Mouse (Mus musculus) liver, embryonic 13.5 days (tissue): ENCODE results near the gene Hmgb1. TPM values are rescaled to one million over a fixed set of nuclear protein-coding genes. Genes with fewer than 3 reads are reported as not detected.

Source experiments
- ATAC-seq: fragments of 200-750 bp; cut with Nextera tagmentation; 2 replicates; pipeline ENCODE4 v1.8.0; 2017; ENCODE audit warnings: low read depth, mild to moderate bottlenecking, moderate number of reproducible peaks, moderate library complexity
- DNase-seq: peaks from one replicate; pipeline ENCODE4 v3.0.0; 2022
- H3K27ac ChIP-seq: fragments of 300-500 bp; sonication (generic); 2 replicates; pipeline ENCODE4 v1.5.1; 2015; ENCODE audit warnings: moderate library complexity, mild to moderate bottlenecking, inconsistent platforms
- H3K27me3 ChIP-seq: fragments of 300-500 bp; sonication (generic); 2 replicates; pipeline ENCODE4 v1.6.1; 2015; ENCODE audit warnings: mild to moderate bottlenecking, inconsistent platforms
- H3K36me3 ChIP-seq: fragments of 300-500 bp; sonication (generic); 2 replicates; pipeline ENCODE4 v1.6.1; 2015; ENCODE audit warnings: mild to moderate bottlenecking, inconsistent platforms
- H3K4me1 ChIP-seq: fragments of 300-500 bp; sonication (generic); replicated peaks from 2 replicates; pipeline ENCODE4 v1.6.1; 2015; ENCODE audit warnings: inconsistent platforms
- H3K4me2 ChIP-seq: fragments of 300-500 bp; sonication (generic); 2 replicates; pipeline ENCODE4 v1.6.1; 2015; ENCODE audit warnings: inconsistent platforms, mild to moderate bottlenecking, moderate library complexity
- H3K4me3 ChIP-seq: fragments of 300-500 bp; sonication (generic); replicated peaks from 2 replicates; pipeline ENCODE4 v1.5.1; 2015; ENCODE audit warnings: mild to moderate bottlenecking, inconsistent platforms
- H3K9ac ChIP-seq: fragments of 300-500 bp; sonication (generic); 2 replicates; pipeline ENCODE4 v1.6.1; 2015; ENCODE audit warnings: mild to moderate bottlenecking, inconsistent platforms
- H3K9me3 ChIP-seq: fragments of 300-500 bp; sonication (generic); replicated peaks from 2 replicates; pipeline ENCODE4 v1.6.1; 2016; ENCODE audit warnings: inconsistent platforms
- WGBS: fragments of 180-500 bp; shearing (Covaris S2); methylation state at CpG from one replicate; pipeline ENCODE4 v1.1.7; 2015; ENCODE audit not compliant: insufficient replicate concordance; 5-methylcytosine and 5-hydroxymethylcytosine counted together
- polyA plus RNA-seq: library from polyadenylated mRNA; unstranded; fragments of >200 nt; fragmentation: Nextera tagmentation; extraction: Ambion mirVana; gene quantifications from 2 replicates; pipeline ENCODE4 v1.2.1, GENCODE M21; 2015

Hmgb1 gene
- polyA plus RNA-seq, 1 experiment from 2014 or later, result 678 TPM

- Histone ChIP-seq H3K4me2 (peak overlapping the region; percentile 96), H3K4me3 (peak overlapping the region; percentile 91)
- 2% methylated on average over 107 of the region's 110 CpGs for WGBS
These were observed 131.6 kb downstream of the Hmgb1 start for GRCm38 (mm10) chr5:149052421-149053338.

GRCm38 (mm10) chr5:149051571-149052420 lies 132.5 kb downstream of the Hmgb1 start:
- WGBS, result 0% methylated on average over 59 of the region's 120 CpGs

More at GRCm38 (mm10) chr5:149052421-149053338, 131.6 kb downstream of the Hmgb1 start:
- peaks cover 22% of the 10 kb centered on the region for H3K36me3 ChIP-seq
- ATAC-seq (peak; percentile 94), DNase-seq (peak; percentile 99)
- H3K27ac ChIP-seq, result peak overlapping the region; percentile 97
- no peaks in the 10 kb centered on the region for H3K9me3 ChIP-seq
- H3K9ac ChIP-seq, result peak overlapping the region; percentile 99
- H3K4me1 ChIP-seq, result peaks cover 26% of the 10 kb centered on the region
- H3K27me3 ChIP-seq, result no peaks in the 10 kb centered on the region

GRCm38 (mm10) chr5:149051194-149051570 lies 133.1 kb downstream of the Hmgb1 start:
- H3K4me1 ChIP-seq, result peaks cover 26% of the 10 kb centered on the region
- peak overlapping the region; percentile 99 for H3K9ac ChIP-seq
- peak overlapping the region; percentile 91 for H3K4me3 ChIP-seq
- under 1% methylated on average over 27 of the region's 27 CpGs for WGBS
- no peaks in the 10 kb centered on the region for H3K9me3 ChIP-seq
- H3K27ac ChIP-seq, result peak overlapping the region; percentile 97
- H3K36me3 ChIP-seq, result peaks cover 30% of the 10 kb centered on the region
- DNase-seq (peak; percentile 15), ATAC-seq (no peak)
- no peaks in the 10 kb centered on the region for H3K27me3 ChIP-seq
- peak overlapping the region; percentile 96 for H3K4me2 ChIP-seq

More at GRCm38 (mm10) chr5:149051571-149052420, 132.5 kb downstream of the Hmgb1 start:
- H3K4me1 ChIP-seq, result peaks cover 26% of the 10 kb centered on the region
- DNase-seq (peak; percentile 52), ATAC-seq (peak; percentile 19)
- H3K27me3 ChIP-seq, result no peaks in the 10 kb centered on the region
- peak overlapping the region; percentile 99 for H3K9ac ChIP-seq
- H3K36me3 ChIP-seq, result peaks cover 24% of the 10 kb centered on the region
- H3K27ac ChIP-seq, result peak overlapping the region; percentile 97
- H3K4me2 ChIP-seq, result peak overlapping the region; percentile 96
- no peaks in the 10 kb centered on the region for H3K9me3 ChIP-seq
- H3K4me3 ChIP-seq, result peak overlapping the region; percentile 91

GRCm38 (mm10) chr5:149050588-149051160 lies 133.6 kb downstream of the Hmgb1 start:
- Histone ChIP-seq H3K9ac (peak overlapping the region; percentile 99), H3K27ac (peak overlapping the region; percentile 97), H3K36me3 (peaks cover 35% of the 10 kb centered on the region), H3K27me3 (no peaks in the 10 kb centered on the region), H3K4me1 (peaks cover 26% of the 10 kb centered on the region), H3K4me2 (peak overlapping the region; percentile 96), H3K9me3 (no peaks in the 10 kb centered on the region), H3K4me3 (peak overlapping the region; percentile 91)
- ATAC-seq (no peak), DNase-seq (no peak)
- WGBS, result 30% methylated on average over 10 of the region's 10 CpGs

- 69% methylated on average over 3 of the region's 3 CpGs for WGBS
These were observed 134.9 kb downstream of the Hmgb1 start for GRCm38 (mm10) chr5:149049435-149049834.

GRCm38 (mm10) chr5:149048961-149049360 lies 135.3 kb downstream of the Hmgb1 start:
- no peak overlapping the region for H3K9ac ChIP-seq

More at GRCm38 (mm10) chr5:149049435-149049834, 134.9 kb downstream of the Hmgb1 start:
- Histone ChIP-seq H3K36me3 (peaks cover 39% of the 10 kb centered on the region), H3K4me1 (peaks cover 26% of the 10 kb centered on the region), H3K4me2 (0 out of 2 replicates have a peak overlapping the region, but pooled peaks have one; percentile 4), H3K9me3 (no peaks in the 10 kb centered on the region), H3K9ac (no peak overlapping the region), H3K27ac (no peak overlapping the region), H3K27me3 (no peaks in the 10 kb centered on the region), H3K4me3 (no peak overlapping the region)
- no peak for DNase-seq
- no peak for ATAC-seq

GRCm38 (mm10) chr5:149046650-149047049 lies 137.6 kb downstream of the Hmgb1 start:
- Histone ChIP-seq H3K4me3 (no peak overlapping the region), H3K36me3 (peaks cover 39% of the 10 kb centered on the region), H3K4me2 (no peak overlapping the region), H3K27me3 (no peaks in the 10 kb centered on the region), H3K27ac (no peak overlapping the region), H3K9ac (no peak overlapping the region), H3K9me3 (no peaks in the 10 kb centered on the region), H3K4me1 (peaks cover 18% of the 10 kb centered on the region)
- WGBS, result 88% methylated on average over 9 of the region's 9 CpGs
- ATAC-seq, result no peak
- DNase-seq, result no peak

More at GRCm38 (mm10) chr5:149048961-149049360, 135.3 kb downstream of the Hmgb1 start:
- Histone ChIP-seq H3K27ac (no peak overlapping the region), H3K36me3 (peaks cover 39% of the 10 kb centered on the region), H3K4me3 (no peak overlapping the region), H3K27me3 (no peaks in the 10 kb centered on the region), H3K4me1 (peaks cover 25% of the 10 kb centered on the region), H3K9me3 (no peaks in the 10 kb centered on the region), H3K4me2 (no peak overlapping the region)
- WGBS, result 87% methylated on average over 1 of the region's 1 CpGs
- ATAC-seq, result no peak
- DNase-seq, result no peak

- H3K27me3 ChIP-seq, result no peaks in the 10 kb centered on the region
- H3K4me3 ChIP-seq, result no peak overlapping the region
- ATAC-seq, result no peak
- no peak overlapping the region for H3K27ac ChIP-seq
- peaks cover 36% of the 10 kb centered on the region for H3K36me3 ChIP-seq
- WGBS, result 86% methylated on average over 9 of the region's 9 CpGs
- H3K4me1 ChIP-seq, result peaks cover 13% of the 10 kb centered on the region
- no peaks in the 10 kb centered on the region for H3K9me3 ChIP-seq
- H3K4me2 ChIP-seq, result no peak overlapping the region
- DNase-seq, result no peak
- H3K9ac ChIP-seq, result no peak overlapping the region
These were observed 138.7 kb downstream of the Hmgb1 start for GRCm38 (mm10) chr5:149045470-149046085.

GRCm38 (mm10) chr5:149045054-149045453 lies 139.2 kb downstream of the Hmgb1 start:
- WGBS, result 82% methylated on average over 7 of the region's 7 CpGs
- peaks cover 7% of the 10 kb centered on the region for H3K4me1 ChIP-seq
- H3K36me3 ChIP-seq, result peaks cover 31% of the 10 kb centered on the region
- DNase-seq, result no peak
- no peak overlapping the region for H3K4me3 ChIP-seq
- 0 out of 2 replicates have a peak, but pooled peaks cover 2% of the 10 kb centered on the region for H3K9me3 ChIP-seq
- no peak for ATAC-seq
- H3K27ac ChIP-seq, result no peak overlapping the region
- no peaks in the 10 kb centered on the region for H3K27me3 ChIP-seq
- H3K9ac ChIP-seq, result no peak overlapping the region
- H3K4me2 ChIP-seq, result no peak overlapping the region

- H3K27me3 ChIP-seq, result no peaks in the 10 kb centered on the region
- H3K9me3 ChIP-seq, result 0 out of 2 replicates have a peak, but pooled peaks cover 6% of the 10 kb centered on the region
- H3K27ac ChIP-seq, result no peak overlapping the region
- ATAC-seq (0 out of 2 replicates have a peak, but pooled peaks have one; percentile 36), DNase-seq (no peak)
- no peak overlapping the region for H3K4me3 ChIP-seq
- no peak overlapping the region for H3K9ac ChIP-seq
- H3K36me3 ChIP-seq, result peaks cover 21% of the 10 kb centered on the region
- 70% methylated on average over 4 of the region's 4 CpGs for WGBS
- H3K4me2 ChIP-seq, result no peak overlapping the region
- H3K4me1 ChIP-seq, result no peaks in the 10 kb centered on the region
These were observed 140.2 kb downstream of the Hmgb1 start for GRCm38 (mm10) chr5:149044067-149044466.
